Mouse (Mus musculus) monocyte, adult 2 months (primary cell): ENCODE measurements around the gene Pptc7.

Experiments used
- DNase-seq, 2 experiments: peaks; one replicate each; pipeline ENCODE4 v3.0.0; 2022; ENCODE audit warnings: low spot score in 2 of 2, low read depth in 1 of 2

Pptc7 gene

GRCm38 (mm10) chr5:122324608-122325431 lies 40.7 kb downstream of the Pptc7 start:
- DNase-seq: no peak

GRCm38 (mm10) chr5:122325477-122325876 lies 41.3 kb downstream of the Pptc7 start:
- no peak for DNase-seq

DNA sequence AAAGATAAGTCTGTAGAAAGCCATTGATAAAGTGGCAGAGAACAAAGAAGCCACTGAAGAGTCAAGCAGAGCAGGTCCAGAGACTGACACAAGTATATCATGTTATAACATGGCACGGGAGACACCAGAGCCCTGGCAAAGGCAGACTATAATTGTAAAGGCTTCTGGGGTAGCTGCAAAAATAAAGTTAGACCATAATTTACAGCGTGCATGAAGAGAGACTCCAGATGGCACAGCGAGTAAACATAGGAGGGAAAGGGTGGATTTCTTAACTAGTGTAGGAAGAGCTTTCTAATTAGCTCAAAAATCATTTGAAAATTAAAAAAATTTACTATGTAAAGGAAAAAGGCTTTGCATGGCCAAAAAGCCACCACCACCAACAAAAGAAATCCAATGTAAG lies 43.1 kb downstream of the Pptc7 start:
- DNase-seq: no peak

DNA sequence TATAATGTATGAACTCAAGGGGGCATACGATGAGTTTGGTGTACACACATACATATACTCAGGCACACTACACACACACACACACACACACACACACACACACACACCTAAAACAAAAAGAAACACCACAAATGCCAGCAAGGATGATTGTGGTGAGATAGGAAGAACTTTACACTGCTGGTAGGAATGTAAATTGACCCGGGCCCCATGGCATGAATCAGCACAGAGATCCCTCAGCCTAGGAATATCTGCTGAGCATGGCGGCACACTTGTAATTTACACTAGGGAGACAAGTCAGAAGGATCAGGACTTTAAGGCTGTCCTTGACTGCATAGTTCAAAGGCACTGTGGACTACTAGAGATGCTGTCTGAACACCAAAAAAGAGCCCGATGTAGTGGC lies 46.1 kb downstream of the Pptc7 start:
- no peak for DNase-seq

DNA sequence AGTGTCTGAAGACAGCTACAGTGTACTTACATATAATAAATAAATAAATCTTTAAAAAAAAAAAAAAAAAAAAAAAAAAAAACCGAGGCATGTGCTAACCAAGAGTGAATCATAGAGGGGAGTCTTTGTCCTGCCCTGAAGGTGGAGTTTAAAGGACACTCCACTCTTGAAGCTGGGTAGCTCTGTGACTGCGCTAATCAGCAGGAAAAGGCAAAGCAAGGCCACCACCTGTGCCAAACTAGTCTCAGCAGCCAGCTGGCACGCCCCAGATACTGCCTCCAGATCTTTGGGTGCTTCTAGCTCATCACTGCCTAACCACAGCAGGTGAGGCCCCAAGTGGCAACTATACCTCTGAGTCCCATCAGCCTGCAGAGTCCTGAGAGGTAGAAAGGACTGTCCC lies 50.5 kb downstream of the Pptc7 start:
- DNase-seq: no peak

DNA sequence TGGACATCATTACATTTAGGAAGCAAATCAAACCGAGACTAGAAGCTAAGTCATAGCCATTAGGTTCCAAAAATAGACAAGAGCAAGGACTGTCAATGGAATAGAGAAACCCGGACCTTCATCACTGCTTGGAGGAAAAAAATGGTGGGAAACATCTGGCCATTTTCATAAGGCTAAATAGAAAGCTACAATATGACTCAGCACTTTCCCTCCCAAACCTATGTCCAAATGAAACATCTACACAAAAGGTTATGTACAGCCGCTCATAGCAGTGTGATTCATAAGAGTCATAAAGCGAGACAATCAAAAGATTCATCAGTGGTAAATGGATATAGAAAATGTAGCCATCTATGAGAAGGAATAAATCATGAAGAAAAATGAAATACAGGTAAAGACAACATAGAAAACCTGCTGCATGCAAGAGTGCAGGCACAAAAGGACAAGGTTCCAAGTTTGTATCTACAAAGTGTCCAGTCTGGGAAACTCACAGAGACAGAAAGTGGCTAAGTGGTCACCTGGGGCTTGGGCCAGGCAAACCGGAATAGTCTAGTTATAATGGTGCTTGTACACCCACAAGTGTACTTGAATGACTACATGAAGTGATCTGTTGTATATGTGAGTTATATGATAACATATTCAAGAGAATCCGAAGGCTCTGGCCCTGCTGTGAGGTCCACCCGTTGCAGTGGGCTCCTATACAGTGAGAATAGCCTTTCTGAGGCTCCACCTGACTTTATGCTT lies 52.6 kb downstream of the Pptc7 start:
- no peak for DNase-seq

DNA sequence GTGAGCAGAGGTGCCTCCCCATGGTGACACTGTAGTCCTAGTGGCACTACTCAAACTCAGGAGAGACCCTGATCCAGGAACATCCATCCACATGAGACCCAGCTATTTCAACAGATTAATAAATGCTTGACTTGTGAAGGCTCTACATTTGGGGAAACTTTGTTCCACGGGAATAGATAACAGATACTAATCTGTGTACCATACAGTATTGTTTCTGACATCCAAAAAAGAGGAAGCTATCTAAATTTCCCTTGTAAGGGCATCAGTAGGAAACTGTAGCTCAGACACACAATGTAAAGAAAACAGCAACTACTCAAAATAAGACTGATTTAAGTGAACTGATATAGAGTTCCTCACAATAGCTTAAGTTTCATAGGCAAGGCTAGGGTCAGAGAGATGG lies 58.7 kb downstream of the Pptc7 start:
- no peak for DNase-seq

DNA sequence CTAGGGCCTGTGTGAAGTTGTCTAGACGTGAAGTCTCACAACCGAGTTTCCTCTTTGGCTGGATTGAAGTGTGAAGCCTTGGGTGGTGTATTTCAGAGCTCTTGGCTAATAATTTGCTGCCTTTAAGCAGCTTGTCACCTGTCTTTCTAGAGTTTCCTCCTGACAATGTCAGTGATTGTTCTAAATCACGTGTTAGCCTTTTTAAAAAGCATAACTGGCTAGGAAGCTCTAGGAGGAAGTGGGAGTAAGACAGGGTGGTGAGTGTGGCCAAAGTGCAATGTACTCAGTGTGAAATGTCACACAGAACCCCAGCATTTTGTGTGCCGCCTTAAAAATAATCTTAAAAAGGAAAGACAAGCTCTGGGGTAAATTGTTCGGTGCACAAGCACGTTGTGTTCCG lies 59.6 kb downstream of the Pptc7 start:
- DNase-seq: peak in 1 of 2 experiments; percentile 31

DNA sequence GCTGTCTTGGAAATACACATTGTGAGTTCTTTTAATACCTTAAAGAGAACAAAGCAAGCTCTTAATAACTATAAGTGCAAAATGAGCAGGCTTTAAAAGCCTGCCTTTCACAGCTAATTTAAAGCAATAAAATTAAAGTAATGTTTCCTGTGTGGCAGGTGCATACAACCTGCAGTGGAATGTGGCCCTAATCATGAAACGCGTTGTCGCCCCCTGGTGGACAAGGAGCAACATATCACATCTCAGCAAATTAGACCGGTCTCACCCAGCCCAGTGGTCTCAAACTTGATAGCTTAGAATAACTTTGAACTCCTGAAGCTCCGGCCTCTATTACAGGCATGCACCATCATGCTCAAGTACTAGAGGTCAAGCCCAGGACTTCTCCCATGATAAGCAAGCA lies 60.1 kb downstream of the Pptc7 start:
- DNase-seq: peak in 1 of 2 experiments; percentile 51

DNA sequence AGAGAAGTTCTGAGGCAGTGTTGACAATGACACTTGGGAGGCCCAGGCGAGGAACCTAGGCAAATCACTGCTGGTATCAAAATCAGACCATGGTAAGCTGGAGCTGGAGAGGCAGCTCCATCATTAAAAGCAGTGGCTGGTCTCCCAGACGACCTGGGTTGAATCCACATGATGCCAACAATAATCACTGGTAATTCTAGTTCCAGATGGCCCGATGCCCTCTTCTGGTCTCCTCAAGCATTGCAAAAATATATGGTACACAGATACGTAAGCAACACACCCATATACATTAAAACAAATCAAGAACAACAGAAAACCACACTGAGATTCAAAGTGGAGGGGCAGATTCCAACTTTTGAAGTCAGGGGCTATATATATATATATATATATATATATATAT lies 61.6 kb downstream of the Pptc7 start:
- no peak for DNase-seq

DNA sequence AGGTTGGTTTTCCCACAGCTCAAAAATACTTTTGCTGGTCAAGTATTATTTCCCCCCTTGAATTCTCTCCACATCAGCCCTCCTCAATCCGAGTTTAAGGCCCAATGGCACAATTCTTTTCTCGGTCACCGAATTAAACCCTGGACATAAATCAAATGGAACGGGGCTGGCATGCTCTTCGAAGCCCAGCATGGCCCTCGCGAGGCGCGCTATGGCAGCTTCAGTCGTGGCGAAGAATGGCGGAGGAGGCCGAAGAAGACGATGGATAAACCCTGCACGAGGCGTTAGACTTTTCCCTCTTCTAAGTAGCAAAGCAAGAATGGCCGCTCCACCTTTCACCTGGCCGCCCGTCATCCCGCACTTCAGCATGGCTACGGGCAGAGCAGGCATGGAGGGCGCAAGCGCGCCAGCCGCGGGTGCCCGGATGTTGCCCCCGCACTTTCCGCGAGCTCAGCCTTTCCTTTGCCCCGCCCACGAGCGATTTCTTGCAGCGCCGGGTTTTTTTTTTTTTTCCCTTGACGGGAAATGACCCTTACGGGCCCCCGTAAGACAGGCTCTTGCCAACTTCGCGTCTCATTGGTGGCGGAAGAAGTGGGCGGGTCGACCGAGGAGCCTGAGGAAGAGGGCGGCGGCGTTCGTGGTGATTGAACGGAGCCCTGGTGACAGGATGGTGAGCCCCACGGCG lies 69.8 kb downstream of the Pptc7 start, which contains the start of the genes Rad9b and Vps29:
Rad9b (minus strand) TSS at position 427 of the 685 bp plus-strand sequence.
Vps29 (plus strand) TSS at position 563 of the 685 bp plus-strand sequence.
- peak; percentile 88 to 94 for DNase-seq

DNA sequence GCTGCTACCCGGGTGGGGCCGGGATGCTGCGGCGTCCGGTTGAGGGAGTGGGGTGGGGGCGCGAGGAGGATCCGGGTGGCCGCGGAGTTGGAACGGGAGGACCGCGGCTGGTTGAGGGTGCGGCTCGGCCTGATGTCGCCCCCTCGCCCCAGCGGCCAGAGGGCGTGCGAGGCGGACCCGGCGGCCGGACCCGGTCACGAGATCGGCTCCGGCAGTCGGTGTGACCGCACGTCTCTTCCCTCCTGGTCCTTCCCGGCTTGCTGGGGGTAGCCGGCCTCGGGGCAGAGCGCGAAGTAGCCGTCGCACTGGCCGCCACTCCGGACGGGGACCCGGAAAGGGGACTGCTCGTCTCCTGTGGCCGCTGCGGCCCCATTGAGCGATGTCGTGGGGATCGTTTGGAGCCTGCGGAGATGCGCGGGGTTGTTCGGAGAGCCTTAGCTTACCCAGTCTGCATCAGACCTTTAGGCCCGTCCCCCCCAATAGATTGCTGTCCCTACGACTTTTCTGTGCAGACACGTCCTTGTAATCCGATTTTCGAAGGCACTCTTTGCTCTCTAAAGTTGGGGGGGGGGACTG lies 70.4 kb downstream of the Pptc7 start:
- no peak for DNase-seq

GRCm38 (mm10) chr5:122371591-122372191 lies 87.5 kb downstream of the Pptc7 start, which contains the start of gene Gpn3:
Gene Gpn3, plus strand, starts transcription at chr5:122371876.
- DNase-seq: no peak

GRCm38 (mm10) chr5:122372192-122372769 lies 88.1 kb downstream of the Pptc7 start, which contains the start of gene Fam216a:
Gene Fam216a, minus strand, starts transcription at chr5:122372364.
- DNase-seq: peak; percentile 91 to 94

DNA sequence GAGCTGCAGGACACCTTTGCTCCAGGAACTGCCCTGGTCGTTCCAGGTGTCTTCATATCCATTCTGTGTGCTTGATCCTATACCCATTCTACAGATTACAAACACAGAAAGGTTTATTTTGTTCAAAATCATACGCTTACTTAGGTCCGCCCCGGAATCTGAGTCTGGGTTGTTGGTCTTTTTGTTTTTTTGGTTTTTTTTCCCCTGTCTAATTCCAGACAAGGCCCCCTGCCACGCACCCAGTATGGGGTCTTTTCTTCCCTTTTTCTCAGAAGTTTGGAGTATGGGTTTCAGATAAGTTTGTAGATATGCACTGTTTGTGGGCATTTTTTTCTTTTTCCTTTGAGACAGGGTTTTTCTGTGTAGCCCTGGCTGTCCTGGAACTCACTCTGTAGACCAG lies 88.7 kb downstream of the Pptc7 start:
- no peak for DNase-seq
